Mouse (Mus musculus) adrenal gland, postnatal 36 days (tissue): Measurements from ENCODE around the gene Gpc2. TPM values are rescaled to one million over a fixed set of nuclear protein-coding genes. Genes with fewer than 3 reads are reported as not detected.
A peak's percentile ranks its signal among the peaks of the same experiment; 100 is the strongest.

ENCODE experiments used
- DNase-seq, 2 experiments: peaks; one replicate each; pipeline ENCODE4 v3.0.0; 2021; ENCODE audit warnings: mixed read lengths in 1 of 2
- long read RNA-seq, 2 experiments: library from polyadenylated mRNA; stranded (forward); transcript quantifications; one replicate each; pipeline ENCODE4 v2.0.0; 2021; ENCODE audit warnings: borderline sequencing depth in 2 of 2
- total RNA-seq, 2 experiments: library from RNA; stranded (reverse); gene quantifications; 2 replicates each; pipeline ENCODE4 v1.2.3; 2021

Gene Gpc2
- total RNA-seq, result under 1 TPM; 0.26 to 0.36 TPM
- long read RNA-seq, experiment 1, partial matches to known transcripts, result 0 of 1 reads
- long read RNA-seq, experiment 1, other reads (novel, unspliced or antisense), result 1 of 1 reads
- long read RNA-seq, experiment 2, result 0 reads

- peak; percentile 86 to 90 for DNase-seq
These were observed at the start of gene Gpc2, which contains the start of the genes Gm43720 and Stag3 for GRCm38 (mm10) chr5:138279585-138280424. TSS of gene Gpc2 (minus strand) at chr5:138280005. TSS of gene Gm43720 (minus strand) at chr5:138279958. TSS of gene Stag3 (plus strand) at chr5:138280240.

- no peak for DNase-seq
These were observed 33.0 kb upstream of the Gpc2 start for GRCm38 (mm10) chr5:138312795-138313194.

GRCm38 (mm10) chr5:138299613-138300012, 19.8 kb upstream of the Gpc2 start:
- DNase-seq, result no peak

DNA sequence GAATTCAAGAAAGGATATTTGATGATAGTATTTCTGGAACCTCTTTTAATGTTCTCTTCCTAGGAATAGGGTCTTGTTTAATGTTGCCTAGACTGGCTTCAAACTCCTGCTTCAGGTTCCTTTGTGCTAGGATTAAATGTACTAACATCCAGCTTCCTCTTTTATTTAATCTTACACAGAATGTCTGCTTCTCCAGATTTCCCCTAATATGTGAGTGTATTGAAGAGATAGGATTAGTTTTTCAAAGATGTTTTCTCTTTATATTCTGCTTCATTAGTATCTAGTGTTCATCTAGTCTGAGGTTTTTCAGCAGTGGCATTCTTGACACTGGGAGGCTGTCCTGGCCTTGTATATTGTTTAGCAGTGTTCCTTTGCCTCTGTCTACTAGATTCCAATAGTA, 14.4 kb upstream of the Gpc2 start:
- no peak for DNase-seq

- DNase-seq, result no peak
These were observed 11.8 kb upstream of the Gpc2 start for GRCm38 (mm10) chr5:138291638-138292037.

- no peak for DNase-seq
These were observed 8.1 kb upstream of the Gpc2 start for GRCm38 (mm10) chr5:138287861-138288260.

DNA sequence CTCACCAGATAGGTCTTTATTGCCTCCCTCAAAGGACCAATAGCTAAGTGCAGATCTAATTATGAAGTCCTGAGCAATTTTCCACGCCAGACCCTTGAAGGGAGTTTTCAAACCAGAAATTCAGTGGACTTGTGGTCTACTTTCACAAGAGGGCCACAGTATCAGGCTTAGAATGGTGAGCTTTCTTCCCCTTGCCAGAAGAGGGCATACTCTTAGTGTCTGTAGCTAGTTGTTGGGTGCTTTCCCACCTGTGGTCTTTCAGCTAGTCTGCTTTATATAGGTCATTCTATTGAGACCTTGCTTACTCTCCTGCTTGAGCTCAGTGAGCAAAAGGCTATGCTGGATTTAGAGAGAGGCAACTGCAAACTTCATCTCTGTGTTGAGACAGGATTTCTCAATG, 3.7 kb upstream of the Gpc2 start:
- no peak for DNase-seq

- no peak for DNase-seq
These were observed 2.0 kb upstream of the Gpc2 start for GRCm38 (mm10) chr5:138281798-138282197.

GRCm38 (mm10) chr5:138280829-138281228, 1.0 kb upstream of the Gpc2 start:
- DNase-seq, result no peak

DNA sequence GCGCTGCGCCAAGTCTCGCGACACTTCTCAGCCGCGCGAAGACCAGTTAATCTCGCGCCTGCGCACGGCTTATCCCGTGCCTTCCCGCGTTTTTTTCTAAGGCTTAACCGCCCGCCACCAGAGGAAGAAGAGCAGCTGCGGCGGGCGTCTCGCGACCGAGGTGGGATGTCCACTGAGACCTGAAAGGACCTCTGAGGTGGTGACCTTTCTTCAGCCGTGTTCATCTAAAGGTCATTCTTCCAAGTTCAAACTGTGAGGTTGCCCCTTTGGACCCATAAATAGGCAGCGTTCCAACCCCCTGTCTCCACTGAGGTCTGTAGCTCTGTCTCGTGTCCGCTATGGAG, 592 bp upstream of the Gpc2 start:
- DNase-seq, result no peak

DNA sequence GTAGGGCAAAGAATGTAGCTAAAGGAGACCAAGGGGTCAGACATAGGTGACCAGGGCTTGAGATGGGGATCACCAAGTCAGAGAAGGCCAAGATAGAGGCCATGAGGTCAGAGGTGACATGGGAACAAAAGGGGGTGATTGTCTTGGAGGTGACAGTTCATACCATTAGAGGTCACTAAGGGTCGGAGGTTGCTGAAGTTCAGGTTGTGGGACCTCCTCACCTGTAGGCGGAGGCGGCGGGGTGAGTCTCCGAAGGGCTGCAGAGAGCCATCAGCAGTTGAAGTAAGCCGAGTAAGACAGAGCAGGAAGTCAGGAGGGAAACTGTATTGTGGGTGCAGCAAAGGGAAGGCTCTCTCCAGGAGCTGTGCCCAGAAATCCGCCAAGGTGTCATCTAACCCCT, 1.8 kb downstream of the Gpc2 start:
- DNase-seq, result no peak

DNA sequence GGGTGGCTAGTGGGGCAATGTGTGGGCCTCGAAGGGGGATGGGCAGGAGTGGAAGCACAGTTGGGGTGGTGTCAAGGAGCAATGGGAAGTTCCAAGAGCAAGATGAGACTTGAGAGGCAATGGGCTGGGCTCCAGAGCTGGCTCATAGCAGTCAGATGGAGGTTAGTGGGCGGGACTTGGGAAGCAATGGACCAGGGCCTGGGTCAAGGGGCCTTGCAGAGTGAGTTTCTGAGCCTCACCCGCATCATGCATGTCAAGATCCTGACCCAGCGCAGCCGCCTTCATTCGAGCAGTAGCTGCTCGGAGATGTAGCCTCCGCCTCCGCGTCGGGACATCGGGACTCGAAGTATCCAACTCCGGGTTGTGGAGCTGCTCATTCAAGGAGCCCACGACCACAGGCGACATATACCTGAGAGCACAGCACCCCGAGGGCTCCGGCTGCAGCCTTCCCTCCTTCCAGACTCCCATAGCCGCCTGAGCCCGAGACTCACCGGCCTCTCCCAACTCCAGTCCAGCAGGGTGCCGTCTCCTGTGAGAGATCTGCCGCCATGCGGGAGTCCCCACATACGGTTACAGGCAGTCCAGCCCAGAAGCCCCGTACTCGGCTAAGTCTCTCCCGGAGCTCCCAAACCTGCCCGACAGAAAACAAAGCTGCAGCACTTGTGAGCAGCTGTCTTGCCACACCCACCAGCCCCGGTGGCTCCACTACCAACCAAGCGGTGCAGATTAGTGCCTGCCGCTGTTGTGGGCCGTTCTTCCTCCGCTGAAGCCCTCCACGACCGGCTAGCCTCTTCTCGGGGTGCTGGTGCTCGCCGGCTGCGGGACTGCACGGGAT, 4.4 kb downstream of the Gpc2 start:
- no peak for DNase-seq

- DNase-seq, result no peak
These were observed 5.6 kb downstream of the Gpc2 start for GRCm38 (mm10) chr5:138274186-138274585.

GRCm38 (mm10) chr5:138272409-138272923, 7.3 kb downstream of the Gpc2 start, which contains the start of gene Gal3st4:
TSS of gene Gal3st4 (minus strand) at chr5:138272840.
- DNase-seq, result no peak

GRCm38 (mm10) chr5:138271232-138271631, 8.6 kb downstream of the Gpc2 start:
- no peak for DNase-seq

- DNase-seq, result no peak
These were observed 10.8 kb downstream of the Gpc2 start for GRCm38 (mm10) chr5:138268980-138269379.

GRCm38 (mm10) chr5:138267114-138267513, 12.7 kb downstream of the Gpc2 start:
- no peak for DNase-seq

GRCm38 (mm10) chr5:138265712-138266111, 14.1 kb downstream of the Gpc2 start:
- no peak for DNase-seq

GRCm38 (mm10) chr5:138264207-138264578, 15.6 kb downstream of the Gpc2 start:
- no peak for DNase-seq

GRCm38 (mm10) chr5:138263260-138264206, 16.3 kb downstream of the Gpc2 start, which contains the start of gene BC037034:
TSS of gene BC037034 (minus strand) at chr5:138264033.
- DNase-seq, result peak; percentile 96

- DNase-seq, result peak in 1 of 2 experiments; percentile 20
These were observed 17.1 kb downstream of the Gpc2 start for GRCm38 (mm10) chr5:138262582-138263240.
